Mouse (Mus musculus) stomach, postnatal 0 days (tissue): ENCODE measurements around the gene Olfr835. TPM values are rescaled to one million over a fixed set of nuclear protein-coding genes. Genes with fewer than 3 reads are reported as not detected.

Experiments
- ATAC-seq: fragments of 200-750 bp; cut with Nextera tagmentation; 2 replicates; pipeline ENCODE4 v1.8.0; 2017; ENCODE audit not compliant: low FRiP score, low TSS enrichment
- DNase-seq: peaks from one replicate; pipeline ENCODE4 v3.0.0-alpha.2; 2016; ENCODE audit warnings: low spot score
- H3K27ac ChIP-seq: fragments of 300-500 bp; sonication (generic); replicated peaks from 2 replicates; pipeline ENCODE4 v1.5.1; 2014; ENCODE audit warnings: mild to moderate bottlenecking, control low read depth
- H3K27me3 ChIP-seq: fragments of 300-500 bp; sonication (generic); 2 replicates; pipeline ENCODE4 v1.6.1; 2014; ENCODE audit warnings: low read length; ENCODE audit not compliant: control insufficient read depth, insufficient read depth
- H3K36me3 ChIP-seq: fragments of 300-500 bp; sonication (generic); 2 replicates; pipeline ENCODE4 v1.6.1; 2014; ENCODE audit warnings: low read length, mixed read lengths; ENCODE audit not compliant: control insufficient read depth, insufficient read depth
- H3K4me1 ChIP-seq: fragments of 300-500 bp; sonication (generic); replicated peaks from 2 replicates; pipeline ENCODE4 v1.6.1; 2014; ENCODE audit warnings: antibody characterized with exemption; ENCODE audit not compliant: control insufficient read depth, insufficient read depth
- H3K4me2 ChIP-seq: fragments of 300-500 bp; sonication (generic); replicated peaks from 2 replicates; pipeline ENCODE4 v1.6.1; 2014; ENCODE audit warnings: low read depth, mild to moderate bottlenecking, control low read depth, moderate library complexity
- H3K4me3 ChIP-seq: fragments of 300-500 bp; sonication (generic); 2 replicates; pipeline ENCODE4 v1.5.1; 2014; ENCODE audit warnings: low read depth, low read length, control low read depth
- H3K9ac ChIP-seq: fragments of 300-500 bp; sonication (generic); 2 replicates; pipeline ENCODE4 v1.6.1; 2014; ENCODE audit warnings: mild to moderate bottlenecking, low read length, control low read depth, mixed read lengths
- H3K9me3 ChIP-seq: fragments of 300-500 bp; sonication (generic); 2 replicates; pipeline ENCODE4 v1.6.1; 2016; ENCODE audit warnings: low read length; ENCODE audit not compliant: control insufficient read depth
- CTCF ChIP-seq: IDR thresholded peaks from 2 replicates; pipeline ENCODE4 v1.5.1; 2016; ENCODE audit warnings: antibody characterized with exemption, low read depth, mild to moderate bottlenecking, moderate library complexity
- EP300 ChIP-seq: optimal IDR thresholded peaks from 2 replicates; pipeline ENCODE3; 2016; ENCODE audit warnings: antibody characterized with exemption
- WGBS: fragments of 180-500 bp; shearing (Covaris S2); extraction: QIAGEN DNeasy Blood & Tissue Kit; methylation state at CpG from one replicate; pipeline ENCODE4 v1.1.7; 2014; 5-methylcytosine and 5-hydroxymethylcytosine counted together
- polyA plus RNA-seq: library from polyadenylated mRNA; unstranded; fragments of >200 nt; fragmentation: Nextera tagmentation; extraction: Ambion mirVana; gene quantifications from 2 replicates; pipeline ENCODE4 v1.2.1, GENCODE M21; 2015

Gene Olfr835
- polyA plus RNA-seq: not detected in 2 replicates

GRCm38 (mm10) chr9:19032435-19032834 lies at the start of gene Olfr835:
Gene Olfr835, plus strand, starts transcription at chr9:19032735.
- WGBS: 36% methylated on average over 1 of the region's 1 CpGs

GRCm38 (mm10) chr9:18987690-18988089 lies 44.8 kb upstream of the Olfr835 start, which contains the start of gene Olfr834:
Gene Olfr834, plus strand, starts transcription at chr9:18987990.
- Histone ChIP-seq H3K36me3 (no peaks in the 10 kb centered on the region), H3K9me3 (no peaks in the 10 kb centered on the region), H3K4me1 (no peaks in the 10 kb centered on the region), H3K9ac (no peak within 1 kb of the TSS), H3K27me3 (no peaks in the 10 kb centered on the region), H3K4me3 (no peak within 1 kb of the TSS), H3K27ac (no peak within 1 kb of the TSS), H3K4me2 (no peak within 1 kb of the TSS)
- 77% methylated on average over 3 of the region's 3 CpGs for WGBS
- no peak for ATAC-seq
- no peak for DNase-seq
- TF ChIP-seq EP300 (no peak), CTCF (no peak)

More at GRCm38 (mm10) chr9:19032435-19032834, at the start of gene Olfr835:
- Histone ChIP-seq H3K27me3 (no peaks in the 10 kb centered on the region), H3K36me3 (no peaks in the 10 kb centered on the region), H3K4me2 (no peak within 1 kb of the TSS), H3K4me1 (no peaks in the 10 kb centered on the region), H3K9ac (no peak within 1 kb of the TSS), H3K4me3 (no peak within 1 kb of the TSS), H3K27ac (no peak within 1 kb of the TSS), H3K9me3 (no peaks in the 10 kb centered on the region)
- DNase-seq (no peak), ATAC-seq (no peak)
- TF ChIP-seq CTCF: no peak
- no peak for TF ChIP-seq EP300

- Histone ChIP-seq H3K4me3 (no peak overlapping the region), H3K9ac (no peak overlapping the region), H3K4me1 (no peaks in the 10 kb centered on the region), H3K9me3 (no peaks in the 10 kb centered on the region), H3K4me2 (no peak overlapping the region), H3K36me3 (no peaks in the 10 kb centered on the region), H3K27me3 (no peaks in the 10 kb centered on the region), H3K27ac (no peak overlapping the region)
- DNase-seq (no peak), ATAC-seq (no peak)
- TF ChIP-seq CTCF: no peak
- no peak for TF ChIP-seq EP300
- WGBS: 28% methylated on average over 3 of the region's 3 CpGs
These were observed 52.5 kb downstream of the Olfr835 start for GRCm38 (mm10) chr9:19084986-19085385.

Other genes starting within 250 kb of the Olfr835 start
- not detected in 2 replicates for gene Olfr828, start 213.2 kb upstream of the Olfr835 start, polyA plus RNA-seq
- not detected in 2 replicates for gene Olfr829, start 177.8 kb upstream of the Olfr835 start, polyA plus RNA-seq
- not detected in 2 replicates for gene Olfr830, start 158.0 kb upstream of the Olfr835 start, polyA plus RNA-seq
- not detected in 2 replicates for gene Olfr832, start 95.6 kb upstream of the Olfr835 start, polyA plus RNA-seq
- gene Olfr834, start 44.7 kb upstream of the Olfr835 start, polyA plus RNA-seq: not detected in 2 replicates
- gene Olfr836, start 87.6 kb downstream of the Olfr835 start, polyA plus RNA-seq: not detected in 2 replicates
- gene Olfr837, start 103.6 kb downstream of the Olfr835 start, polyA plus RNA-seq: not detected in 2 replicates
- not detected in 2 replicates for gene Olfr839-ps1, start 144.6 kb downstream of the Olfr835 start, polyA plus RNA-seq
- gene Olfr843, start 219.3 kb downstream of the Olfr835 start, polyA plus RNA-seq: 0.01 TPM in 1 of 2 replicates, not detected in the other